Mouse (Mus musculus) G1E-ER4 (cell line): ENCODE measurements around the gene Mptx2. TPM values are rescaled to one million over a fixed set of nuclear protein-coding genes. Genes with fewer than 3 reads are reported as not detected.

Experiments used
- GATA1 ChIP-seq: IDR thresholded peaks from one replicate; pipeline ENCODE4 v1.8.0; 2012; ENCODE audit warnings: low read length, inconsistent platforms
- polyA plus RNA-seq: library from polyadenylated mRNA; stranded (reverse); fragments of >175 nt; gene quantifications from 2 replicates; pipeline ENCODE4 v1.2.3, GENCODE M21; 2012

The Mptx2 gene
- polyA plus RNA-seq, result not detected in 2 replicates

GRCm38 (mm10) chr1:173277677-173278076 lies at the start of gene Mptx2:
TSS of gene Mptx2 (minus strand) at chr1:173277777.
- no peak for TF ChIP-seq GATA1

GRCm38 (mm10) chr1:173326552-173326951 lies 49.0 kb upstream of the Mptx2 start:
- TF ChIP-seq GATA1, result no peak

GRCm38 (mm10) chr1:173325395-173325794 lies 47.8 kb upstream of the Mptx2 start:
- TF ChIP-seq GATA1, result no peak

DNA sequence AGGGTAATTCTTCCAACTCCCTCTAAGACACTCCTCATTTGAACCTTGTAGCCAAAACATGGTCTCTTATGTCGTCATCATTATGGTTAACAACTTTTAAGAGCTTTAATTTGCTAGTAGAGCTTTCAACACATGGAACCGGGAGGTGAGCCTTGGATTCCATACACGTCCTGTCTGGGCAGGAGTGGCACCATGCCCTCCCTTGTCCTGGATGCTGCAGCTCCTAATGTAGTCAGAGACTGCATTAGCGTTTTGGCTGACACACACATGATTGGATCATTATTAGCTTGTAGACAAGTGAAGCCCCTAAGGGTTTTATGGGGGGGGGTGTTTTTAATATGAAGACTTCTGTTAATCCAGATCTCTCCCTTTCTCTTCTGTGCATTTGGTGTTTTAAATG lies 47.4 kb upstream of the Mptx2 start:
- TF ChIP-seq GATA1, result no peak

GRCm38 (mm10) chr1:173323839-173324585 lies 46.4 kb upstream of the Mptx2 start:
- no peak for TF ChIP-seq GATA1

DNA sequence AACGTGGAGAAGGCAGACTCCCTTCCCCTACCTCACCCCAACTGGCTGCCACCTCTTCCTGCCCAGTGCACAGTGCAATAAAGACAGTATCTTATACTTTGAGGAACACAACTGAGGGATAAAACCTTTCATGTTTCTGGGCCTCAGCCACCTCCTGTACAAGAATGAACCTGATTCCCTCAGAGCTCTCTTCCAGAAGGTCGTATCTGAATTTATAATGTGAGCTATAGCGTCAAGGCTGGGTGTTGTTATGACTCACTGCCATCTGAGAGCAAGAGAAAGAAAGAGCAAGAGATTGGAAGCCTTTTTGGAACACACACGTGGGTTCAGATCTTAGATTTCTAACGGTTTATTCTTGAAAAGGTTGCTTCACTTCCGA lies 44.7 kb upstream of the Mptx2 start:
- TF ChIP-seq GATA1, result no peak

GRCm38 (mm10) chr1:173321593-173322248 lies 44.1 kb upstream of the Mptx2 start:
- no peak for TF ChIP-seq GATA1

DNA sequence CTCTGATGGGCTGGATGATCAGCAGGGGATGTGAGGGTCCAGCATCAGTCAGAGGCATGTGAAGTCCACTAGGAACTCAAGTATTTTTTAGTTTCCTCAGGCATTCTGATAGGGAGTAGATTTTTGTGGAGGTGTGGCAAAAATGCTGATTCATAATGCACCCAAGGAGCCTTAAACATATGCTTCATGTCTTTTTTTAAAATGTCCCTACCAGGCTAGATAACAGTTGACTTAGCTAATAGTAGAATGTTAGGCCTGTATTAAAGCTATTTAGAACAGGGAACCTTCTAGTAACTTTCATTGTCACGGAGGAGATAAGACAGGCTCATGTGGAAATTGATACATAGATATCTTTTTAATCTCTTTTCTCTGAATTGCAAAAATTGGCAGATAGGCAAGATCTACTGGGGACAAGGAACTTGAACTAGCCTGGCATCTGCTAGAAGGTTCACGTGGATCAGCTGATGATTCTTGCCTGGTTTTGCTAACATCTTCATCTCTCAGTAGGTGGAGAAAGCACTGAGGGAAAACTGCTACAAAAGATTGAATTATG lies 40.4 kb upstream of the Mptx2 start:
- TF ChIP-seq GATA1, result peak; percentile 50

DNA sequence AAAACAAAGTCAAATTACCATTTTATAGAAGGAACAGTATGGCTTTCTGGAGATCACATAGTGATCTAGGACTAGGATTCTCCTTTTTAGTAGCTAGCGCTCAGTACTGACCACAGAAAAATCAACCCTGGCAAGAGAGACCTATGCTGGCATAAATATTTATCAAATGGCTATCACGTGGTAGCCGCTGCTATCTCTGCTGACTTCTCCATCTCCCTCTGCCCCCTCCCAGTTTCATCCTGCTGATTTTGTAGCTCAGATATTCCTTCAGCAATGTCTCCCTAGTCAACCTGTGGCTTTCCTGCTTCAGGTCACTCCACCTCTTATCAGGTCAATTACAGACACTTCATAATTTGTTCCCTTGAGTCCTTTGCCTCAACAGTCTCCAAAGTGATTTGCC lies 38.1 kb upstream of the Mptx2 start:
- no peak for TF ChIP-seq GATA1

DNA sequence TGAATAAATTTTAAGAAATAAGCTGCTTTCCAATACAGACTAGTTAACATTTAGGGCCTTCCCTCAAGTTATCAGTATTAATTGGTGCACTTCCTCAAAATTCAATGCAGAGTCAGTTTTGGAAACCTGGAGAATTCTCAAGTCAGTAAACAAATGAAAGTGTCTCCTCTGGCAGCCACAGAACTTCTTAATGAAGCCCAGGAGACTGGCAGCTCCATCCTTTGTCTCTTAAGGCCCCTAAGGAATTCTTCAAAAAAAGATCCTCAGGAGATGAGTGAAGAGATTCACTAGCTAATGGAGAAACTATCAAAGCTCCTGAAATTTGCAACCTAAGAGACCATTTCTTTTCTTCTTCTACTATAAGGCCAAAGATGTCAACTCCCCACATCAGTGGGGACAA lies 11.9 kb downstream of the Mptx2 start, which contains the start of gene Olfr418:
TSS of gene Olfr418 (plus strand) at position 301 of the 400 bp plus-strand sequence.
- no peak for TF ChIP-seq GATA1

DNA sequence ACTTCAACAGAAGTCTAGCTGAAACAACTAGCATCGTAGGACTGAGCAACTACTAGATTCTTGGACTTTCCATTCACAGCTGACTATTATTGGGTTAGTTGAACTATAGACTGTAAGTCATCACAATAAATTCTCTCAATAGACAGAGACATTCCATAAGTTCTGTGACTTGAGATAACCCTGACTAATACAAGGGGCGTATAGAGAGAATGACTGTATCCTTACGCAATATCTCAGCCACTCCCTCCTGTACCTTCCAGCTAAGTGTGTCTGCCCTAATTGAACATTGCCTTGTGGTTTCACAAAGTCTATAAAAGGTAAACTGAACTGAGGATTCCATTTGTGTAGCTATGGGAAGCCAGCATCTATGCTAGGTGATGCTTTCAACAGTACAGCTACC lies 27.7 kb downstream of the Mptx2 start:
- TF ChIP-seq GATA1, result no peak

- TF ChIP-seq GATA1, result no peak
Observed at GRCm38 (mm10) chr1:173227081-173227480, 50.5 kb downstream of the Mptx2 start, which contains the start of gene Fcer1a. TSS of gene Fcer1a (minus strand) at chr1:173227214.

Other genes starting within 250 kb of the Mptx2 start
- gene Olfr1408, start 140.4 kb downstream of the Mptx2 start, polyA plus RNA-seq, result not detected in 2 replicates
- not detected in 2 replicates for gene Olfr1406, start 87.1 kb downstream of the Mptx2 start, polyA plus RNA-seq
- gene Olfr218, start 80.0 kb downstream of the Mptx2 start, polyA plus RNA-seq, result not detected in 2 replicates
- not detected in 2 replicates for gene Olfr1404, start 65.4 kb downstream of the Mptx2 start, polyA plus RNA-seq
- not detected in 2 replicates for gene Fcer1a, start 50.6 kb downstream of the Mptx2 start, polyA plus RNA-seq
- not detected in 2 replicates for gene Olfr418, start 11.8 kb downstream of the Mptx2 start, polyA plus RNA-seq
- not detected in 2 replicates for gene Ackr1, start 56.0 kb upstream of the Mptx2 start, polyA plus RNA-seq
- gene Aim2, start 73.1 kb upstream of the Mptx2 start, polyA plus RNA-seq, result not detected in 2 replicates
- gene Cadm3, start 89.9 kb upstream of the Mptx2 start, polyA plus RNA-seq, result not detected in 2 replicates
- gene Ifi206, start 213.3 kb upstream of the Mptx2 start, polyA plus RNA-seq, result not detected in 2 replicates